8 mouse cellular contexts compared by ENCODE assay signal in genomic region chr12:77239390-77240061, GRCm38 (mm10). TPM values are rescaled to one million over a fixed set of nuclear protein-coding genes. Genes with fewer than 3 reads are reported as not detected.
DNase-seq lines count a peak whose midpoint lies in the region; ATAC-seq and TF ChIP-seq lines count a peak whose summit lies in the region.

No protein-coding gene starts in this region.

- H3K79me2 ChIP-seq in MEL (ENCODE audit: control insufficient read depth, insufficient read depth, low read length, poor library complexity), result peaks cover 54% of the 10 kb centered on the region

- under 1% methylated on average over 29 of the region's 29 CpGs for WGBS in embryonic facial prominence, embryonic 11.5 days
- 1% methylated on average over 29 of the region's 29 CpGs for WGBS in hindbrain, embryonic 13.5 days
- under 1% methylated on average over 29 of the region's 29 CpGs for WGBS in liver, embryonic 12.5 days (ENCODE audit: insufficient replicate concordance)

- ATAC-seq in embryonic facial prominence, embryonic 11.5 days (replicated peaks; ENCODE audit: insufficient number of reproducible peaks, low FRiP score, low TSS enrichment, low read depth), result no peak
- ATAC-seq in hindbrain, embryonic 13.5 days (ENCODE audit: low FRiP score), result no peak; the same call in 1 of the 2 replicates
- ATAC-seq in liver, embryonic 12.5 days, result no peak
- no peak for ATAC-seq in megakaryocyte-erythroid progenitor cell, adult 5-6 weeks (replicated peaks; ENCODE audit: low FRiP score, low TSS enrichment, poor library complexity, severe bottlenecking)

- H3K27ac ChIP-seq in left cerebral cortex, adult 2 months, result peak overlapping the region; percentile 99
- peak overlapping the region; percentile 85 for H3K27ac ChIP-seq in MEL (ENCODE audit: control insufficient read depth, low read depth, low read length)
- H3K27ac ChIP-seq in embryonic facial prominence, embryonic 11.5 days (replicated peaks; ENCODE audit: low read depth, low read length), result peak overlapping the region; percentile 86
- H3K27ac ChIP-seq in hindbrain, embryonic 13.5 days, result peak overlapping the region; percentile 98
- peak overlapping the region; percentile 86 for H3K27ac ChIP-seq in liver, embryonic 12.5 days

- peak overlapping the region; percentile 96 for H3K4me2 ChIP-seq in embryonic facial prominence, embryonic 11.5 days (ENCODE audit: low read depth, low read length)
- H3K4me2 ChIP-seq in hindbrain, embryonic 13.5 days, result peak overlapping the region; percentile 83
- peak overlapping the region; percentile 97 for H3K4me2 ChIP-seq in liver, embryonic 12.5 days

- H3K9ac ChIP-seq in MEL (ENCODE audit: control insufficient read depth, low read depth, low read length, poor library complexity, severe bottlenecking), result peak overlapping the region; percentile 96
- peak overlapping the region; percentile 90 for H3K9ac ChIP-seq in embryonic facial prominence, embryonic 11.5 days (replicated peaks; ENCODE audit: low read length)
- peak overlapping the region; percentile 93 for H3K9ac ChIP-seq in hindbrain, embryonic 13.5 days
- H3K9ac ChIP-seq in liver, embryonic 12.5 days, result peak overlapping the region; percentile 87

- H3K9me3 ChIP-seq in MEL (replicated peaks; ENCODE audit: insufficient read depth, low read length), result no peaks in the 10 kb centered on the region
- H3K9me3 ChIP-seq in embryonic facial prominence, embryonic 11.5 days (replicated peaks; ENCODE audit: control insufficient read depth, low read length), result no peaks in the 10 kb centered on the region
- H3K9me3 ChIP-seq in hindbrain, embryonic 13.5 days, result no peaks in the 10 kb centered on the region
- H3K9me3 ChIP-seq in liver, embryonic 12.5 days (replicated peaks), result no peaks in the 10 kb centered on the region

- TF ChIP-seq EP300 in MEL (IDR thresholded peaks at IDR 0.05; ENCODE audit: low read depth in 1 of 2, low read length in 2 of 2), result no peak

- peak; percentile 34 to 45 for DNase-seq in left cerebral cortex, adult 2 months (ENCODE audit: extremely low spot score in 1 of 2, low spot score in 2 of 2)
- no peak for DNase-seq in left cerebral cortex, adult 11 months (ENCODE audit: low spot score)
- DNase-seq in MEL (ENCODE audit: low read depth, low spot score), result peak; percentile 74
- DNase-seq in embryonic facial prominence, embryonic 11.5 days (ENCODE audit: low spot score), result peak; percentile 31
- peak; percentile 7 for DNase-seq in skeletal muscle tissue, adult 2 months (ENCODE audit: low read depth, low spot score)

- no peak for TF ChIP-seq CTCF in left cerebral cortex, adult 2 months (IDR thresholded peaks at IDR 0.05)
- TF ChIP-seq CTCF in MEL (IDR thresholded peaks at IDR 0.05 in 2 of 3, conservative IDR thresholded peaks at IDR 0.05 in 1 of 3; ENCODE audit: control insufficient read depth in 1 of 3, insufficient read depth in 1 of 3, low read depth in 2 of 3, low read length in 3 of 3, poor library complexity in 1 of 3, severe bottlenecking in 1 of 3), result no peak

- peaks cover 10 to 28% of the 10 kb centered on the region in 2 experiments for H3K4me1 ChIP-seq in MEL (ENCODE audit: control insufficient read depth in 1 of 2, insufficient read depth in 2 of 2, low read length in 2 of 2)
- no peaks in the 10 kb centered on the region; the same call in 1 of the 2 replicates for H3K4me1 ChIP-seq in embryonic facial prominence, embryonic 11.5 days (ENCODE audit: control insufficient read depth, insufficient read depth, low read length)
- peaks cover 5% of the 10 kb centered on the region; the same call in 1 of the 2 replicates for H3K4me1 ChIP-seq in hindbrain, embryonic 13.5 days (replicated peaks)
- H3K4me1 ChIP-seq in liver, embryonic 12.5 days, result peaks cover 21% of the 10 kb centered on the region

- intact Hi-C loops in left cerebral cortex, adult 2 months (cut with DNase I), result loop anchor here (1.0 to 10.0 kb wide), 7 partner anchors 141 to 988 kb away; partner anchors contain the start of gene Gphn

- no peaks in the 10 kb centered on the region for H3K27me3 ChIP-seq in MEL (ENCODE audit: control insufficient read depth in 1 of 2, insufficient read depth in 2 of 2, low read length in 2 of 2)
- no peaks in the 10 kb centered on the region for H3K27me3 ChIP-seq in embryonic facial prominence, embryonic 11.5 days (ENCODE audit: control insufficient read depth, insufficient read depth, low read length)
- no peaks in the 10 kb centered on the region for H3K27me3 ChIP-seq in hindbrain, embryonic 13.5 days
- H3K27me3 ChIP-seq in liver, embryonic 12.5 days (replicated peaks), result no peaks in the 10 kb centered on the region

- H3K4me3 ChIP-seq in left cerebral cortex, adult 2 months, result peak overlapping the region; percentile 99
- peak overlapping the region; percentile 58 to 72 for H3K4me3 ChIP-seq in MEL (ENCODE audit: control insufficient read depth in 1 of 2, insufficient read depth in 1 of 2, low read depth in 2 of 2, low read length in 2 of 2)
- peak overlapping the region; percentile 83 for H3K4me3 ChIP-seq in embryonic facial prominence, embryonic 11.5 days (ENCODE audit: low read depth, low read length)
- H3K4me3 ChIP-seq in hindbrain, embryonic 13.5 days, result peak overlapping the region; percentile 85
- peak overlapping the region; percentile 90 for H3K4me3 ChIP-seq in liver, embryonic 12.5 days

- TF ChIP-seq RAD21 in MEL (IDR thresholded peaks at IDR 0.05; ENCODE audit: low read depth, low read length), result no peak

- peaks cover 0 to 42% of the 10 kb centered on the region in 2 experiments; a peak in 3 of 4 replicates for H3K36me3 ChIP-seq in MEL (ENCODE audit: control insufficient read depth in 1 of 2, insufficient read depth in 2 of 2, low read length in 2 of 2)
- H3K36me3 ChIP-seq in embryonic facial prominence, embryonic 11.5 days (replicated peaks; ENCODE audit: control insufficient read depth, insufficient read depth, low read depth, low read length), result no peaks in the 10 kb centered on the region
- no peaks in the 10 kb centered on the region for H3K36me3 ChIP-seq in hindbrain, embryonic 13.5 days
- H3K36me3 ChIP-seq in liver, embryonic 12.5 days, result no peaks in the 10 kb centered on the region

- TF ChIP-seq POLR2A in MEL (IDR thresholded peaks at IDR 0.05; ENCODE audit: control insufficient read depth in 1 of 2, insufficient read depth in 1 of 2, low read depth in 1 of 2, low read length in 2 of 2, poor library complexity in 1 of 2), result no peak; a peak in 1 of 4 replicates

TF ChIP-seq in MEL, 35 proteins besides CTCF, POLR2A, EP300 and RAD21:
- peak; percentile 86; the same call in 1 of the 2 replicates for TF ChIP-seq CHD1 (IDR thresholded peaks at IDR 0.05; ENCODE audit: low read depth, low read length)
- 0 out of 2 replicates have a peak, but pooled peaks have one; percentile 3 for TF ChIP-seq RCOR1 (IDR thresholded peaks at IDR 0.05; ENCODE audit: low read depth, low read length)
- no peak for TF ChIP-seq HCFC1 (IDR thresholded peaks at IDR 0.05; ENCODE audit: low read depth, low read length)
- TF ChIP-seq ZC3H11A (IDR thresholded peaks at IDR 0.05; ENCODE audit: low read depth, low read length), result no peak
- TF ChIP-seq TBP (IDR thresholded peaks at IDR 0.05; ENCODE audit: low read depth, low read length), result no peak
- TF ChIP-seq SMC3 (IDR thresholded peaks at IDR 0.05; ENCODE audit: low read depth, low read length), result 0 out of 2 replicates have a peak, but pooled peaks have one; percentile 1
- 0 out of 2 replicates have a peak, but pooled peaks have one; percentile 9 for TF ChIP-seq MYC (IDR thresholded peaks at IDR 0.05; ENCODE audit: low read depth, low read length)
- TF ChIP-seq TCF12 (IDR thresholded peaks at IDR 0.05; ENCODE audit: low read depth, low read length), result no peak
- TF ChIP-seq ZNF384 (IDR thresholded peaks at IDR 0.05; ENCODE audit: low read depth, low read length), result peak; percentile 2

RNA-seq across cellular contexts. Expression of gene Fut8, which starts 1.6 kb away (rescaled TPM):
- total RNA-seq in left cerebral cortex, adult 2 months (2021), result 10 to 100 TPM; 60.6 to 61.7 TPM
- 61.3 and 82.5 TPM in 2 replicates for total RNA-seq in MEL (2012; rRNA removed)
- 10 to 100 TPM; 73.7 to 90.0 TPM for polyA plus RNA-seq in MEL (2012; ENCODE audit: insufficient read depth in 1 of 2, insufficient read length in 2 of 2, low read depth in 1 of 2, low replicate concordance in 2 of 2, missing spikeins in 1 of 2)
- polyA plus RNA-seq in embryonic facial prominence, embryonic 11.5 days (2014; fragmentation: Nextera tagmentation; extraction: Ambion mirVana), result 27.7 and 30.5 TPM in 2 replicates
- 49.3 and 50.7 TPM in 2 replicates for polyA plus RNA-seq in hindbrain, embryonic 13.5 days (2015; fragmentation: Nextera tagmentation; extraction: Ambion mirVana)
- 21.3 and 21.4 TPM in 2 replicates for polyA plus RNA-seq in liver, embryonic 12.5 days (2016; fragmentation: Nextera tagmentation; extraction: Ambion mirVana)
- 53.1 and 58.7 TPM in 2 replicates for total RNA-seq in megakaryocyte-erythroid progenitor cell, adult 5-6 weeks (2014; fragmentation: Nextera tagmentation)
- 46.2 and 82.8 TPM in 2 replicates for total RNA-seq in megakaryocyte-erythroid progenitor cell, adult 5-6 weeks (2017)
